Mouse (Mus musculus) R1 (cell line): Measurements from ENCODE around the gene Efna5.
A peak's percentile ranks its signal among the peaks of the same experiment; 100 is the strongest.

Source experiments
- DNase-seq: peaks from one replicate; pipeline ENCODE4 v3.0.0-alpha.2; 2018; ENCODE audit warnings: low read depth, low spot score

Gene Efna5

DNA sequence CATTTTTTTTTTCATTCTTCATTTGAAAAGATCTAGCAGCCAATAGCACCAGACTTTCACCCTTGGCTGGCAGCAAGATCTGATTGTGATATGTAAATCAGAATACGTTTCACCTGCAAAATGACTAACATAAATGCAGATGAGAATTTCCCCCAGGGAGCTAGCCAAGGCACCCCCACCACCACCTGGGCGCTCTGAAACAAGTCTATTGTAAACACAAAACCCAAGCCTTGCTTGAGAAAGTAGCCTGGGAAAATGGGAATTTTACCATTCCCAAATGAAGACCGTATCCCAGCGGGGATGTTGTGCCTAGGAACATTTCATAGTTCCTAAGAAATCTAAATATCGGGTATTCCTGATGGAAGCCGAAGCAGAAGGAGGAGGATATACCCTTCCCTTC is 92.3 kb downstream of the Efna5 start:
- no peak for DNase-seq

DNA sequence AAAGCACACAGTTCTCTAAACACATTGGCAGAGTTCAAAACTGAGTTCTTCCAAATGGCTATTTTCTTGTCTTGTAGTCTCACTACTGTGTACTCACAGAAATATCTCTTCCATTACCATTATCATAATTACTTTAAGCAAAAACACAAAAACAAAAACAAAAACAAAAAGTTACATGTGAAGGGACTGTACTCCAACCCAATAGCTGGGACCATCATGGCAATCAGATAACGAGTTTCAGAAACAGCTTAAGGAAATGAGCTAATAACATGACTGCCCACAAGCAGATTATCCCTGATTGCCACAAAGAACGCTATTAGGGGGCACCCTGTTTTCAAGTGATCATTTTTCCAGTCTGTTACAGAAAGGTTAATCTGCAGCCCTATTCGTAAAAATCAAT is 93.3 kb downstream of the Efna5 start:
- no peak for DNase-seq

DNA sequence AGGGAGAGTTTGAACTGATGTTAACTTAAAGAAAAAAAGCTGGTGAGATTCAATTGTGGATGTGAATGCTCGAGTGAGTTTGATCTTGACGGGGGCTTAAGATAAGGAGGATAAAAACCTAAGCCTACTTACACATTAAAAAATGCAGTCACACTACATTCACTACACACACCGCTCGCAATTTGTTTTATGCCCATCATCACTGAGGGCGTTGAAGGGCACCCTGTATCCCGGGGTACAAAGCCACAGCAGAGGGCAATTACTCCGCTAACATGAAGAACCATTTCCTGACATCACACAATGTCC is 94.6 kb downstream of the Efna5 start:
- no peak for DNase-seq

DNA sequence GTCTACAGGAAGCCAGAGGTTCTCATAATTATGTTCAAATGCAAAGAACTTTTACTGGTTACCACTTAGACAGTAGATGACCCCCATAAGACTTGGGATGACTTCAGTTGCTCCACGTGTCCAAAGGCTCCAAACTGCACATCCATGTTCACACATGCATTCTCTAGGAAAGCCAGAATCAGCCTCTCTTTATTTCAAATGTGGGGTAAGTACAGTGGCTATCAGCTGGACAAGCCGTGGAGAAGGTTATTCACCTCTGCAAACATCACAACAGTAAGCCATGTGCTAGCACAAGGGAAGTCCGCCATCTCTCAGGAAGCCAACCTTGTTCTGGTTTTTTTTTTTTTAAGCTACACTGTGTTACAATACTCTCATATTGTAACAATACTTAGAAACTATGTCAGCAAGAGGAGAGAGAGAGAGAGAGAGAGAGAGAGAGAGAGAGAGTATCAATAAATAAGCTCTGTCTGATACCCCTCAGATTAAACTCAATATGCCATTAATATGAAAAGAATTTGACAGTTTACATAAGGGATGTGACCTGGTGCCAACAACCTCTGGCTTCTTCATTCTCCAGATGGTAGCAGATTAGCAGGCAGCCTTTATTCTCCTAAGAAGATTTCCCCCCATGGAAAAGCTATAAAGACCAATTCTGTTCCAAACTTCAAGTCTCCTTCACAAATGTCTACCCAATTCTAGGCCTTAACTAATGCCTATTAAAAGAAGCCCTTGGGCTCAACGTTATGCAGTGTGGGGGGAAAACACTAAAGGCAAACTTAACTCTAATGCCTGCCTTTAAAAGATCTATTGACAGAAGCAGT is 95.1 kb downstream of the Efna5 start:
- DNase-seq, result no peak

DNA sequence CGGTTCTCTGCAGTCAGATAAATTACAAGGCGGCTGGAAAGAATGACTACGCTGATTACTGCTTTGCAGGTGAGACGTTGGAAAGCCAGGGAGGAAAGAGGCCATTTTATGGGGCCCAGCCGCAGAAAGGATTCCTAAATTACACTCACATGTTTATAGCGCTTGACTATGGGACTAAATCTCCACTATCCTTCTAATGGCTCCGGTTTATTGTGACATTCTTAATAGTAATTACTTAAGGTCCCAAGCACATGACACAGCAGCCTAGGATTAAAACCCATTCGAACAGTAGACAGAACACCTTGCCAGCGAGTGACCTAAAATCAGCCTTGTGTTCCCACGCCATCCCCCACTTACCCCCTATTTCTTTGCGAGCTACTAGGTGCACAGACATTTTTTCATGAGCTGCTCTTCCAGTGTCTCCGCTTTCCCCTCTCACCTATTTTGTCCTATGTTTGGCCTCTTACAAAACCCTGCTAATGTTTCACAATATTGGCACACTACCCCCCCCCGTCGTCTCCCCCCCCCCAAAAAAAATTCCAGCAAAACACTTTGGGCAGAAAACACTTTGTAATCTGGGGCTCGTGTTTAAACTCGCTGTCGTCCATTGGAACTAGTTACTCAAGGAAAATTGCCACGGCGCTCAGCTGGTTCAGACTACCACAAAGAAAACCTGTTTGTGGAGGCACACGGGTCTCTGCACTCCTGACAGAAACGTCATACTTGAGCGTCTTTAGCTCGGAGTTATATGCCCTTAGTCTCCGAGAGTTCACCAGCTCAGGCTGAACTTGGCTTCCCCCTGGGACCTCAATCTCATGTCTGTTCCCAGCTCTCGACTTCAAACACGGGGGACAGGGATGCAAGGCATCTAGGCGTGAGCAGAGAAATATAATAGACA is 96.6 kb downstream of the Efna5 start:
- no peak for DNase-seq

DNA sequence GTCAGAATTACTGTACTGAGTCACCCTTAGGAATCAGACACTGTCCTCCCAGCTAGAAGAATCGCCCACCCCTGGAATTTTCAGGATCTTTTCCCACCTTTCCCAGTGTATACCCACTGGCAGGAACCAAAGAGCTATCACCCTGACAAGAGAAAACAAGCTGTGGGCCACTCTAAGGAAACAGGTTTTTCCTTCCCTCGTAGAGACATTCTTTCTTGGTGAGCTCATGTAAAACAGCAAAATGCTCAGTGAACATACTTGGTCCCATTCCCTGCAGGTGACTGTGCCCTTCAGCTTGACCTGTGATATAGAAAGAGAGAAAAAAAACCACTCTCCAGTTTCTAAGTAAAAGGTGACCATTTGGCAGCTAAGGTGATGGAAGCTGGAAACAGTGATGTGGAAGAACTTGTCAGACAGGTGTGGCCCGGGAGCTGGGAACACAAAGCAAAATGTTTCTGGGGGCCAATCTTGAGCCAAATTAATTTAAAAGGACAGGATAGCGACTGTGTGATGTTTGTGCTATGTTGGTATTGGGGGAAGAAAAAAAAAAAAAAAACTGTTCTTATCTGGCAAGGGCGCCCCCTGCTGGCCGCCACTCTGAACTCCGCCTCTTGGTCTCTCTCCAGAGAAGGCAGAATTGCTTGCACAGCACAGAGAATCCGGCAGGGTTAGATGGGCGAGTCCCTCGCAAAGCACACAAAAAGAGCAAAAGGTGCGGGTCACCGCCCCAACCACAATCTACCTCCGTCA is 97.4 kb downstream of the Efna5 start:
- peak; percentile 88 for DNase-seq

DNA sequence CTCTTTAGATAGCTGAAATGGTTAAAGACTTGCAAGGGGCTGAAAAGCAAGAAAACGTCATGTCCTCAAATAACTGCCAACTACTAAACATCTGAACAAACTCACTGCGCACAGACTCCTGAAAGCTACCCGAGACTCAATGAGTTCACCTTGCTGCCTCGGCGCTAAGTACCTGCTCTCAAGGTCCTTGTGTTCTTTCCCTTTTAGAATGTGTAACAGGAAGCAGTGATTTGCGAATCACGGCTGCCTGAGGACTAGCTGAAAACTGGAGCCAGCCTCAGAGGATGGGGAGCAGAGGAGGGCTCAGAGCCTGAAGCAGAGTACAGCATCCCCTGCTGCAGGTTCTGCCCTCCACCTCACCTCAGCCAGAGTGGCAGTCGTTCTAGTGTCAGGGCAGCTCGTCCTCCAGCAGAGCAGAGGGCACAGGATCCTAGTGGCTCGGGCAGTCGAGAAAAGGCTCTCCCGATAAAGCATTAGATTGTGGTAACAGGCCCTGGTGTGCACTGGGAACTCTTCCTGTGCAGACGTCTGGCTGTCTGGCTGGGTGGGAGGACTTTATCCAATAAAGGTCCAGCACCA is 98.2 kb downstream of the Efna5 start:
- DNase-seq, result no peak

DNA sequence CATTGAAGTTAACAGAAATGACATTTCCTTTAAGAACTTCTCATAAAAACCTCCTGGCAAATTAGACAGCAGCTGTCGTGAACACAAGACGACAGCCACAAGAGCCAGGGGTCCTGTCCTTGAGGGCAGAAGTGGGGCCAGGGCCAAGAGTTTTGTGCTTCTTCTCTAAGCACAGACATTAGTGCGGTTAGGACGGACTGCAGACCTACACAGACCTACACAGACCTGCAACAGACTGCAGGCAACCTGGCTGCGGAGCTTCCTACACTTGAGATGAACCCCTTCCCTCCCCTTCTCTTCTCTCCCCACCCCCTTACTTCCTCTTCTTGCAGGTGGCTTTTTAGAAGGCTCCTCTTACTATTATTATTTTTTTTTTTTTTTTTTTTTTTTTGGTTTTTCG is 100.0 kb downstream of the Efna5 start:
- no peak for DNase-seq

DNA sequence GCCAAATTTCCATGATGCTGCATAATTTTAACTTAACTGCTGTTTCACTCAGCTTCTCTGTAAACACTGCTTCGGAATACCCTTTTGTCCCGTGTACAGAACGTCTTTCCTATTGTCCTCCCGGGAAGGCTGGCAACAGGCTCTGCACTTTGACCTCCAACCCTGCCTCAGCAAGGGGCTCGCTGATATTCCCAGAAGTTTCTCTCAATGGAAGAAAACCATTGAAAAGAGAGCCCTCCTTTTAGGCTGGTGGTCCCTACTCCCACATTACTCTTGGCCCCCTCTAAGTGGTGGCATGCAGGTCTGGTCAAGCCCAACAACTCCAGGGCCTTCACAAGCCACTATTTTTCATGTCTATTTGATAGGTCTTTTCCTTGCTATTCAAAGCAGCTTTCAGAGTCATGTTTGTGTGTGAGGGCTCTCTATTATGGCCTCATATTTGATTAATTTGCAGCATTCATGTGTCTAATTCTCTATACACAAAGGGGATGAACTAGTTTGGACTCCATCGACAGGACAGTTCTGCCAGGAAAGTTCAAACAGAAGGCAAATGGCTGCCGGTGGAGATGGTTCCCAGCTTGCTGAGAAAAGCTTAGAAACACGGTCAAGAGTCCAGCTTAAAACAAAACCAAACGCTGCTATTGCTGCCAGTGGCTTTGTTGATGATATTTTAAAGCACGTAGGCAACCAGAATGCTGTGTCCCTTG is 103.1 kb downstream of the Efna5 start:
- no peak for DNase-seq

DNA sequence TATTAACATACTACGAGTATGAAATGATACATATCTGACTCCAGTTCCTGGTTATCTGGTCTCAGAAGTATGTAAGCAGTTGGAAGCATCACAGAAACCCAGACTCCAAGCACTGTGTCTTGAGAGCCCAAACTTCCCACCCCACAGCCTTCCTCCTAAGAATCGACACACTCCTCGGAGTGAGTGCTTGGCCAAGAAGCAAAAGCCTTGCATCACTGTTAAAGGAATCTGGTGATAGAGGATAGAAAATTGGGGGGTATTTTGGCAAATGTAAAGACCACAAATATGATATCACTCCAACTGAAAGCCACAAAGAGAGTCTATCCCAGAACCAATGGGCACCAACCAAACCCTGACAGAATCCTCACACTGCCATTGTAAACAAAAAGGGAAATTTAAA is 104.4 kb downstream of the Efna5 start:
- DNase-seq, result no peak

DNA sequence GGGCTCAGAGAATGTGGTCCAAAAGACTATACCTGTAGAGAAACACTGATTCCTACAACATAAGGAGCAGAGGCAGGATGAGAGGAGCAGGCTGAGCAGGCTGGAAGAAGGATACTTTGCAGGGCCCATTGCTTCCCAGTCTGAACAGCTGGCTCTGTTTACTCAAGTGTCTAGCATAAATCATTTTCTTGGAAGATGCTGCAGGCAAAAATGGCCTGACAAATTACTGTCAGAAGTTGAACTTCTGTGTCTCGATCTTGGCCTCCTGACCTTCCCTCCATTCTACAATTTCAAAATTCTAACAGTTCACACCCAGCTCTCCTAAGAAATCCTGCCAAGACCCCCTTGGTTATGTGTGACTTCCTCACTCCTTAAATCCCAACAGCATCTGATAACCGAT is 105.1 kb downstream of the Efna5 start:
- no peak for DNase-seq

DNA sequence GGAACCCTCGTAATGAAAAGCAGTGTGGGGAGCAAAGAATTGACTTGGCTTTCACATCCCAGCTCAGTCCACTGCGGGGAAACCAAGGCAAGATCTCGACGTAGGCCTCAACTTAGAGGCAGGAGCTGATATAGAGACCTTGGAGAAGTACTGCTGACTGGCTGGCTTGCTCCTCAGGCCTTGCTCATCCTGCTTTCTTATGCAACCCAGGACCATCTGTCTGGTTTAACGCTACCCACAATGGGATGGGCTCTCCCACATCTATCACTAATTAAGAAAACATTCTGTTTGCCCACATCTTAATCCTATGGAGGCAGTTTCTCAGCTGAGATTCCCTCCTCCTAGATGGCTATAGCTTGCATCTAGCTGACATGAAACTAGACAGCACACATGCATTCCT is 105.7 kb downstream of the Efna5 start:
- no peak for DNase-seq

DNA sequence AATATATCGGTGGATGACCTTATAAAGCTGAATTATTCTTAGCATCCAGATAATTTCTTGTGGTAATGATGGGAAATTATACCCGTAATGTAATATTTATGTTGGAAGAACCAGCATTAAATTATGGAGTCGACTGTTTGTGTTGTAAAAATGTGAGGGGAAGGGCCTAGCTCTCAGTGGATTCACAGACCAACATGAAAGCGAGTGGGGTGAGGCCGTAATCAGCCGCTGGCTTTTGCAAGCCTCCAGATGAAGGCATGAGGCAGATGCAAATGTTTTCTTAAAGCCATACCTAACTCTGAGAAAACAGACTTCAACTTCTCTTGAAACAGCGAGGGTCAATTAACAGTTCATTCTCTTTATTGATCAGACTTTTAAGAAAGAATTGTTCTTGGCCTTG is 106.4 kb downstream of the Efna5 start:
- DNase-seq, result no peak

DNA sequence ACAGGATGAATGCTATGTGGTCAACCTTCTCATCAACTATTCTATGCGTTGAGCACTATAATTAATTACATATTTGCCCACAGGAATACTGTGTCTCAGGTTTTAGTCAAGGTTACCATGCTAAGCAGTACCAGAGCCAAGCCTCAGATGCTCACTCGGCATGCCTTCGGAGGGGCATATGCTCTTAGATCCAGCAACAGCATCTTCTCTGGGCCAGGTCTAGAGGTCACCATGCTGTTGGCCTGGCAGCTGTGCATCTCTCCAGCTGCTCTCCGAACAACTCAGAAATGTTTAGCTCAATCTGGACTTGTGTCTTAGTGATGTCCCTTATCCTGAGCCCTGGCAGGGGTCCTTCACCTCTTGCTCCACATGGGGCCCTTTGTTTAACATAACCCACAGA is 114.4 kb downstream of the Efna5 start:
- no peak for DNase-seq

DNA sequence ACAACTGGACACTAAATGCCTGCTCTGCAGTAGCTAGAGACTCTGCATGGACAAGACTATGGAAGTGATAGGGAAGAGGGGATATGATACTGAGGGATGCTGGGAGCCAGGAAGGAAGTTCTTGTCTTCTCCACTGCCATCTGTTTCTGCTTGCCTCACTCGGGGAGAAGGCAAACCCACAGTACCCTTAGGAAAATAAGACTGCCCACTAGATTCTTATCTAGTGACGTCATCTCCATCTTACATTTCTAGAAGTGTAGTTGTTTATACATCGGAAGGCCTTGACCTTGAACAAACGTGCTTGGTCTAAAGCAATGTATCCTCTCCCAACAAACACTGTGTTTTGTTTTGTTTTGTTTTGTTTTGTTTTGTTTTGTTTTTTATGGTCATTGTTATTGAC is 116.0 kb downstream of the Efna5 start:
- DNase-seq, result no peak

DNA sequence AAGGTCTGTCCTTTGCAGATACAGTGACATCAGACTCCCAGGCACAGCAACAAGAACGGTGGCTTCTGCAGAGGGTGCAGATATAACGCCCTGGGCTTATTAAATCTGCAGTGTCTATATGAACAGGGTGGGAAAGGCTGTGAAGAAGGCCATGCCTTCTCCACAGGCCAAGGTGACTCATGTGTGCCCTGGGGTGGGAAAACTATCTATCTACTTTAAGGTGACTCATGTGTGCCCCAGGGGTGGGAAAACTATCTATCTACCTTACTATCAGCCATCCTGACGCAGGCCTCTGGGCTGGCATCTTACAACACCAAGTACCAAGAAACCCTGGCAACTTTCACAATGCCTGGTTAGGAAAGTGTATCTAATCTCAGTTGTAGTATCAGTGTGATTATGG is 124.2 kb downstream of the Efna5 start:
- DNase-seq, result no peak

DNA sequence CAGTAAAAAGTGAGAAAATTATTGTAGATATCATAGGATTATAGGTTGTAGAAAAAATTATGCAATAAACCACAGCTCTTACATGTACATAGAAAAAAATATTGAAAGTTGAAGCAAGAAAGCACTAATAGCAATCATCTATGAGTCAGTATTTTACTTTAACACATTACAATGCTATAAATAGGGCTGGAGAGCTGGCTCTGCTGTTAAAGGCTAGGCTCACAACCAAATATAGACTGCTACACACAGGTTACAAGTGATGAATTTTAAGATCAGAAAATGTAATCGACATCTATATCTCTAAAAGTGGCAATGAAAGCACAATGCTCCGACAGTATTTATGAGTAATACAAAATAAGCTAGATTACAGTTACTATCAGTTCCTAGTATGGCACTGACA is 125.5 kb downstream of the Efna5 start:
- DNase-seq, result no peak

DNA sequence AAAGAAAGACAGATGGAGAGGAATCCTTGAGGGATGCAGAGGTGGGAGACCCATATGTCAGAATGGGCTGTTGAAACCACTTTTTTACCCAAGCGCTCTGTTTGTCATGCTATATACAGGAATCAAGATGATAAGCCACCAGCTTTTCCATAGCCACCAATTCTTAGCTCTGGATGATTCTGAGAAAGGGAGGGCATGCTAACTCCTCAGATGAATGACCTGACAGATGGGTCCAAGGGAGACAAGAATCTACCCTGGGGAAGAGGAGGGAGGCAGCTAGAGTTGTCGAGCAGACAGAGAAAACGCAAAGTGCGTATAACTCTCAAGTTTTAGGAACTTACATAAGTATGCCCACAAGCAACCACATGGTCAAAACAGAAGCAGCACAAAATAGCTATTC is 126.5 kb downstream of the Efna5 start:
- no peak for DNase-seq

DNA sequence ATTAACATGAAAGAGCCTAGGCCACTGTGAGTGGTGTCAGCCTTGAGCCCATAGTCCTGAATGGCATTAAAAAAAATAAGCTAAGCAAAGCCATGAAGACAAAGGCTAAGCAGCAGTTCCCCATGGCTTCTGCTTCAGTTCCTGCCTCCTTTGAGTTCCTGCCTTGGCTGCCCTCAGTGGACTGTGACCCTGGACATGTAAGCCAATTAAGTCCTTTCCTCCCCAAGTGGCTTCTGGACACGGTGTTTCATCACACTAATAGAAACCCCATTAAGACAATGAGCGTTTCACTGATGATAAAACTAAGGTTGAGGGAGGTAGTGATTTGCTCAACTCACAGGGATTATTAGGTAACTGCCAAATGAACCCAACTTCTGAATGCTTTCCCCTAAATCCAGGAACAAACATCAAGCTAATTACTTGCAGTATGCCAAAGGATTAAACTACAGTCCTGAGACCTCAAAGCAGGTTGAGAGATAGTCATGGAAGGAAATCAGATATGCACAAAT is 128.7 kb downstream of the Efna5 start:
- no peak for DNase-seq

DNA sequence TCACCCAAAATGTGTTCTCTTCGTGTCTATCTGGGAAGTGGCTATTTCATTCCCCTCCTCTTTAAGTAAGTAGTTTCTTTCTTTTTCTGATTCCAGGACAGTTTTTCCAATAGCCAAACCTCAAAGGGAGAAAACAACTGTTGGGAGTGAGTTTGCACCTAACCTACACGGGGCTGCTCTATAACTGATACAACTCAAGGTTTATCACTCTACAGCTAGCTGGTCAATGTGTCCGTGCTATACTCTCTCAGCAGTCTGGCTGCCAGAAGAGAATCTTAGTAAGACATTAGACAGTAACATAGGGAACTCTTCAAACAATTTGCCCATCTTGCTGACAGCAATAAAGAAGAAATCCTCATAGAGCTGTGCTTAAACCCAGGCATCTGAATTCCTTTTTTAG is 130.5 kb downstream of the Efna5 start:
- no peak for DNase-seq
